Mouse (Mus musculus) adrenal gland, adult 18-20 months (tissue): ENCODE results near the gene Foxe3. TPM values are rescaled to one million over a fixed set of nuclear protein-coding genes. Genes with fewer than 3 reads are reported as not detected.

Experiments
- DNase-seq, 2 experiments: peaks; one replicate each; pipeline ENCODE4 v3.0.0; 2021 to 2022; ENCODE audit warnings: low spot score in 2 of 2
- total RNA-seq, 2 experiments: library from RNA; stranded (reverse); gene quantifications; 1 replicate in 1 of 2; 2 replicates in 1 of 2; pipeline ENCODE4 v1.2.3; 2021

The Foxe3 gene
- total RNA-seq, 2 experiments from 2014 or later: not detected

- peak; percentile 63 to 71 for DNase-seq
These were observed 8.7 kb downstream of the Foxe3 start for GRCm38 (mm10) chr4:114917091-114917490.

DNA sequence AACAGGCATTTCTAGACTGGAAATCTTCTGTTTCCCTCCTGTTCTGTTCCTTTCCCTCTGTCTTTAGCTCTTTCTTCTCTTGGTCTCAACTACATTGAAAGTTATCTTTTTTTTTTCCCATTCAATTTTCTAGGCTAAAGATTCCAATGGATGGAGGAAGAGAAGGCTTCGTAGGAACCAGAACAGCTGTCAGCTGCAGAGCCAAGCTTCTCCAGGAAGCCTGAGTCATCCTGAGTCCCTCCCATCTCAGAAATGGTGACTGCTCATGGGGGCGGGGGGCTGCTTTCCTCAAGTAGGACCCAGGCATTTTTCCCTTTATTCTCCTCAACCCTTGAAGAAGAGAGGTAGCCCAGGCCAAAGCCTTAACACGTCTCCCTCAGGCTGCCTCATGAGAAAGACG, 9.8 kb downstream of the Foxe3 start:
- no peak for DNase-seq

GRCm38 (mm10) chr4:114913594-114913962, 12.2 kb downstream of the Foxe3 start:
- DNase-seq: peak; percentile 54 to 58

- no peak for DNase-seq
These were observed 12.9 kb downstream of the Foxe3 start for GRCm38 (mm10) chr4:114912705-114913593.

GRCm38 (mm10) chr4:114909602-114910484, 16.0 kb downstream of the Foxe3 start:
- DNase-seq: peak in 1 of 2 experiments; percentile 49

DNA sequence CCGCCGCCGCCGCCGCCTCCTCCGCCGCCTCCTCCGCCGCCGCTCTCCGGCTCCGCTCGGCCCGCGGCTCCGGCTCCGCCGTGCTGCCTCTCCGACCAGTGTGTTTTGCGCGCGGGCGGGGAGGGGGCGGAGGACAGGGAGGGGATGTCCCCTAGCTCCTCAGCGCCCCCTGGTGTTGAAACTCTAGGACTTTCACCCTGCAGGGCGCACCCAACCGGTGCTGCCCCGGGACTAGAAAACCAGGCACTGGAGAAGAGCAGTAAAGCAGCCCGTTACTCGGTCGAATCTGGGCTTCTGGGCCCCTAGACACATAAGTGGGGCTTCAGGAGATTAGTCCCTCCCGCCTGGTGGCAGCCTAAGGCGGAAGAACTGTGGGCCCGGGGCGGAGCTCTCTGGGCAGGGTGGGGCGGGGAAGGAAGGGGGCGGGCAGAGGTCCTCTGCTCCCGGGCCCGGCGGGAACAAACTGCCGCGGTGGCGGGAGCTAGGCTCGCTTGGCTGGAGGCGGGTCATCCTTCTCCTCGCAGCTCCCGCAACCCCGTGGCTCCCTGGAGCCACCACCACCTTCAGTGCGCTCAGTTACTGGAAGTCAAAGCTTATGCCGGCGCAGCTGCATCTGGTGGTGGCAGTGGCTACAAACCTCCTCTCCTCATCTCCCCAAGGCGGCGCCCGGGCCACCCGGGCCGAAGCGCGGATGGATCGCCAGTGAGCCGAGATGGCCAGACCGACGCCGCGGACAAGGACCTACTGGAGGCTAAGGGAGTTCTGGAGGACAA, 16.8 kb downstream of the Foxe3 start, which contains the start of gene Foxd2:
Gene Foxd2, minus strand, starts transcription at position 45 of the 773 bp plus-strand sequence.
- peak; percentile 95 for DNase-seq

- peak; percentile 34 to 49 for DNase-seq
These were observed 17.6 kb downstream of the Foxe3 start for GRCm38 (mm10) chr4:114907951-114908828.

DNA sequence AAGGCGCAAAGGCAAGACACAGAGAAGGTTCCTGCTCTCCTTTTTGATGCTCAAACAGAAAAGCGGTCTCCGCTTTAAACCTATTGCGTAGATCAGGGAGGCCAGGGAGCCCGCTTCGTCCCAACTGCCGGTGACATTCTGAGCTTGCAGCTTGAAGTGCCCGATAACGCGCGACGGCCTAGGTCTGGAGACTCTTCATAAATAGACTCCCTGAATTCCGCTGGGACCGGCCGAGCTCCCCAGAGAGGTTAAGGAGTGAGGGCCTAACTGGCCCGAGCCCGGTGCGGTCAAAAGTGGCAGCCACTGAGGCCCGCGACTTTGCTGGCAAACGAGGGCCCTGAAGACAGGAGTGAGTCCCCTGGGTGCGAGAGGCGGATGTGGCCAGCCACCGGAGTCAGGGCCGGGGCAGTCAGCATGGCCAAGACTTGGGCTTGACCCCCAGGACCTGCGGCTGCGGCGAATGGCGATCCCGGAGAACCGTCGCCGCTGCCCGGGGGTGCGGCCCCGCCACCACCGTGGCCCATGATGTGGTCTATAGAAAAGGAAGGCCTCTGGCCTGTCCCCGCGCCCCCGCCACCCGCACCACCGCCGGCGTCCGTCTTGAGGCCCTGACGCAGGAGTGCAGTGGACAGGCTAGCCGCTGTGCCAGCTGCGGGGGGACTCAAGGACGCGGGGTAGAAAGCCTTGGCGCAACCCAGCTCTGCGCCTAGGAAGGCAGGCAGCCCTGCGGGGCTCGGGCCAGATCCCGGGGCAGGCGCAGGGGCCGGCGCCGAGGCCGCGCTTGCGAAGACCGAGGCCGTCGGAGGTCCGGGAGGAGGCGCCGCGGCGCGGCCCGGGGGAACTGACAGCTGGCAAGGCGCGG, 18.5 kb downstream of the Foxe3 start:
- peak; percentile 33 to 39 for DNase-seq

DNA sequence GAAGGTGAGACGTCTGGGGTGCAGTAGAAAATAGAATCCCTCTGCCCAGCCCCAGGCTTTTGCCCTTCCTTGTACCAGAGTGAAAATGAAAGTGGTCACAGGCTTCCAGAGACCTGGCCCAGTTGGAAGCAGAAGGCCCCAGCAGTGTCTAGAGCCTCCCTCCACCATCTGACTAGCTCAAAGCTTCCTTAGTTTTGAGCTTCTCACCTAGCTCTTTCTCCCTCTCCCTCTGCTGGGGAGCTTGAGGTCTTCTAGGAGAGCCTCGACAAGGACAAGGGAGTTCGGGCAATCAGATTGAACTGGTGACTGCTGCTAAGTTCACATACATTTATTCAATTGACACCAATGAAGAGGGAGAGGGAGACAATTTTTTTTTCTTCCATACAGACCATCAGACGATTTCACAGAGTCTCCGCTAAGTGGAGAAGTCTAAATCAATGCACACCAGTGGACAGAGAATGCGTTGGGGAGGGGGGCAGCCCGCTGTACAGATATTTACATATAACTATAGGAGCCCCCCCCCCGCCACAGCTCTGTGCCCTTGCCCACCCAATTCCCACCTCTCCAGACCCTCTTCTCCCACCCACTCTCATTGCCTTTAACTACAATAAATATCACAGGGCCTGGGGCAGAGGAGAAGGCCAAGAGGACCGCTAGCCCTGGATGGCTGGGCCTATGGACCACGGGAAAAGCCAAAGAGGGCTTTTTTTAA, 19.7 kb downstream of the Foxe3 start:
- DNase-seq: no peak

GRCm38 (mm10) chr4:114905501-114905900, 20.3 kb downstream of the Foxe3 start:
- DNase-seq: no peak

DNA sequence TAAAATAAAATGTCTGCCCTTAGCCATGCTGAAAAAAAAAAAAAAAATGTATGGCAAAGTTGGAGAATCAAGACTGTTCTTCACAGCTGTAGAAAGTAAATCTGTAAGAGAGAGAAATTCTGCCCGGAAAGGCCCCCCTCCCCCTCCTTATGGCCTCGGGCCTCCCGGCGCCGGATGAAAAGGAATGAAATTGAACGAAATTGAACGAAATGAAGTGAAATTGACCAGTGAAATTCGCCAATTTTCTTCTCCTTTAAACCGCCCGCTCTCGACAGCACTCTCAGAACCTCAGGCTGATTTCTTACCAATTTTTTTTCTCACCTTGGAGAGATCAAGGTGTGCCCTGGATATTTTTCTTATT, 22.4 kb downstream of the Foxe3 start:
- no peak for DNase-seq

- no peak for DNase-seq
These were observed 23.0 kb downstream of the Foxe3 start for GRCm38 (mm10) chr4:114902641-114903421.

GRCm38 (mm10) chr4:114901643-114902351, 24.0 kb downstream of the Foxe3 start:
- DNase-seq: peak in 1 of 2 experiments; percentile 18

GRCm38 (mm10) chr4:114900866-114901642, 24.8 kb downstream of the Foxe3 start:
- DNase-seq: no peak

DNA sequence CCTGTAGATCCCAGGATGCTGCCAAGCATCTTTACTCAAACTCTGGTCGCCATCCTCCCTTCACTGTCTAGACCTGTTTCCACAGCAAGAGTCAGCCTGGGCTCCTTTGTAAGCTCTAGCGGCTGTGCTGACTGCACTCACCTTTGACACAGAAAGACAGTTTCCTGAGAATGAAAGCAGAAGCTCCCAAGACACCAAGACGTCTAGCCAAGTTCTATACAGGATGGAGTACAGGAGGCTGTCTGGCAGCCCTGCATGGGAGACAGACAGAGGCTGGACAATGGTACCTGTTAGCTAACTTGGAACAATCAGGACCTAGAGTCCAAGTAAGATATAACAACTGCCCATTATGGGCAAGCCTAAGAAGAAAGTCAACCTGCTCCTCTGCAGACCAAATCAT, 25.9 kb downstream of the Foxe3 start:
- no peak for DNase-seq

DNA sequence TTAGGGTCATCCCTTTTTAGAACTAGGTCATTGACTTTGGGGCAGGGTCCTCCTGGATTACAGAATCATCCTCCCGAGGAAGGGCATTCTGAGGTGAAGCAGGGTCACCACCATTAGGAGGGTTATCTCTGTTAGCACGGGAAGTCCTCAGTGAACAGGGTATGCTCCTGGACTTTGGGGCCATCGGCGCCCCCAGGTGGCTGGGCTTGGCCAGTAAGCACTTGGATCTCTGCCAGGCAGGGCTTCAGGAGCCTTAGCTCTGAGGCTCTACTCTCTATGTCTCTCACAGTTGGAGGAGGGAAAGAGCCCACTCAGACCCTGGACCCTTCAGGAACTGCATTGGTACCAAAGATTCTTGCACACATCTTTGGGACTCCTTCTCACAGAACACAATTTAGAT, 28.0 kb downstream of the Foxe3 start:
- peak; percentile 40 to 51 for DNase-seq
